Mouse (Mus musculus): ENCODE measurements around the gene Arntl. TPM values are rescaled to one million over a fixed set of nuclear protein-coding genes. Genes with fewer than 3 reads are reported as not detected.

The Arntl gene
- polyA plus RNA-seq, 1 experiment from 2014 or later: 8.9 TPM

DNA sequence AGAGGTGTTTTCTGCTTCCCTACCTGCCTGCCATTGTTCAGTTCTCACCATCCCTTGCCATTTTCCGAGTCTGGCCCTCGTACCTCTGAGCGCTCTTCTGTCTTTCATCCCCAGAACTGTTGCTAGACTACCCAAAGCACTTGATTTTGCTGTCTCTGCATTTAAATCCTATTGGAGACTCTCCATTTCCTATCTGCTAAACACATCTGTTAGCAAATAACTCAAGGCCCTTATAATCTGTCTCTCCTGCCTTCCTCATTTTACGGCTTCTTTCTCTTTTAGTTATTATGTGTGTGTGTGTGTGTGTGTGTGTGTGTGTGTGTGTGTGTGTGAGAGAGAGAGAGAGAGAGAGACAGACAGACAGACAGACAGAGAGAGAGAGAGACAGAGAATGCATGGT is 90.5 kb downstream of the Arntl start:
- Histone ChIP-seq H3K4me1 (peaks cover 9% of the 10 kb centered on the region; the same call in 1 of the 2 replicates), H3K27me3 (no peaks in the 10 kb centered on the region), H3K27ac (no peak overlapping the region), H3K4me2 (no peak overlapping the region), H3K36me3 (0 out of 2 replicates have a peak, but pooled peaks cover 8% of the 10 kb centered on the region), H3K9me3 (no peaks in the 10 kb centered on the region), H3K9ac (no peak overlapping the region), H3K4me3 (no peak overlapping the region)
- ATAC-seq (ENCODE audit: insufficient number of reproducible peaks, insufficient read depth, low FRiP score, low TSS enrichment, low read depth): no peak
- WGBS: 84% methylated on average over 4 of the region's 4 CpGs

DNA sequence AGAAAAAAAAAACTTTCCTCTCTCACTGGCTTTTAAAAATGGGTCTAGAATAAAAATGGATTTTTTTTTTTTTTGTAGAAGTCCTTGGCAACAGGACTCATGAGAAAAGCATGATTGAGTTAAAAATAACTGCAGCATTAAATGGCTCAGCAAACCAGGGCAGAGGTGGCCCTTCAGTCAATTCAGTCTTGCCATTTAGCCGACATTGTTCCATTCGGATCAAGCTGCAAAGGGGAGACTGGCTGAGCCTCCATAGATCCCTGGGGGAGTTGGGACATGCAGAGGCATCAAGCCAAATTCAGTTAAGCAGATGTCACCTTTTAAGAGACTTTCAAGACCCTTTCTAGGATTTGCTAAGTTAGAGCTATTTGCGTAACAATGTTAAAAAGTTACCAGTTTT is 102.9 kb downstream of the Arntl start:
- WGBS: 71% methylated on average over 3 of the region's 3 CpGs
- 0 out of 2 replicates have a peak, but pooled peaks cover 4% of the 10 kb centered on the region for H3K4me1 ChIP-seq
- H3K27me3 ChIP-seq: no peaks in the 10 kb centered on the region
- no peak overlapping the region for H3K4me2 ChIP-seq
- no peak overlapping the region for H3K9ac ChIP-seq
- H3K4me3 ChIP-seq: no peak overlapping the region
- no peak for ATAC-seq (ENCODE audit: insufficient number of reproducible peaks, insufficient read depth, low FRiP score, low TSS enrichment, low read depth)
- no peaks in the 10 kb centered on the region for H3K9me3 ChIP-seq
- H3K36me3 ChIP-seq: peaks cover 13% of the 10 kb centered on the region; the same call in 1 of the 2 replicates
- no peak overlapping the region for H3K27ac ChIP-seq

DNA sequence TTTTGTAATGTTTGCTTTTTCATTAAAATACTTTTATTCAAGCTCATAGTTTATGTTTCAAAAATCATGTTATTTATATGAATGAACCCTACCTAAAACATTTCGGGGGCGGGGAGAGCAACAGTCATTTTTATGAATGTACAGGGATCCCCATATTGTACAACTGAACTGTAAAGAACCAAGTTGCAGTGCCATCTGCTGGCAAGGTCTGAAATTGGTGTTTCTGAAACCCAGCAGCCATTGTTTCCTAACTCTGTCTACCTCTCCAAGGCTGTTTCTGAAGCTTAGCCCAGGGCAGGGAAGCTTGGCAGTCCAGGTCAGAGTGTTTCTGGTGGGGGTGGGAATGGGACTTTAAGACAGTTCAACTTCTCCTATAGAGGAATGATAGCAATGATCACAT is 104.5 kb downstream of the Arntl start:
- Histone ChIP-seq H3K9me3 (no peaks in the 10 kb centered on the region), H3K36me3 (peaks cover 23% of the 10 kb centered on the region), H3K4me3 (no peak overlapping the region), H3K9ac (no peak overlapping the region), H3K27ac (no peak overlapping the region), H3K4me2 (no peak overlapping the region), H3K4me1 (0 out of 2 replicates have a peak, but pooled peaks cover 4% of the 10 kb centered on the region), H3K27me3 (no peaks in the 10 kb centered on the region)
- ATAC-seq (ENCODE audit: insufficient number of reproducible peaks, insufficient read depth, low FRiP score, low TSS enrichment, low read depth): no peak
- WGBS: 18% methylated on average over 2 of the region's 2 CpGs

- no peak overlapping the region for H3K4me2 ChIP-seq
- H3K9me3 ChIP-seq: no peaks in the 10 kb centered on the region
- no peak overlapping the region for H3K4me3 ChIP-seq
- 67% methylated on average over 1 of the region's 1 CpGs for WGBS
- no peak overlapping the region for H3K9ac ChIP-seq
- H3K4me1 ChIP-seq: no peaks in the 10 kb centered on the region
- H3K27me3 ChIP-seq: no peaks in the 10 kb centered on the region
- H3K36me3 ChIP-seq: peaks cover 21% of the 10 kb centered on the region
- H3K27ac ChIP-seq: no peak overlapping the region
- ATAC-seq (ENCODE audit: insufficient number of reproducible peaks, insufficient read depth, low FRiP score, low TSS enrichment, low read depth): no peak
These were observed 112.9 kb downstream of the Arntl start for GRCm38 (mm10) chr7:113320128-113320527.

DNA sequence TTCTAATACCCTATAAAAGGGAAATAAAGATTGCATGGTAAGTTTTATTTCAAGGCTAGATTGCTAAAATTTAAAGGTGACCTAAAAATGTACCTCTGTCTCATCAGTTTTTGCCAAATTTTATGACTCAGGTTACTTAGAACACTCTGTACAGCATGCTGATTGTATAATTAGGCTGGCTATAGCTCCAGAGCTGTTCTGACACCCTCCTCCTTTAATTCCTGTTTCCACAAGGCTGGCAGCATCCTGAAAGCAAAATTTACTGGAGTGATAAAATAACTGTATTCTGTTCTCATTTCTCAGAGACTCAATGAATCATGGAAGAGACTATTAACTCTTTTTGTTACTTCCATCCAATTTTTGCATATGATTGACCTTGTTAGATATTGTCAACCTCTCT is 126.8 kb downstream of the Arntl start:
- no peaks in the 10 kb centered on the region for H3K27me3 ChIP-seq
- no peak overlapping the region for H3K27ac ChIP-seq
- no peak overlapping the region for H3K9ac ChIP-seq
- no peak overlapping the region for H3K4me2 ChIP-seq
- H3K9me3 ChIP-seq: no peaks in the 10 kb centered on the region
- ATAC-seq (ENCODE audit: insufficient number of reproducible peaks, insufficient read depth, low FRiP score, low TSS enrichment, low read depth): no peak
- 0 out of 2 replicates have a peak, but pooled peaks cover 3% of the 10 kb centered on the region for H3K4me1 ChIP-seq
- no peaks in the 10 kb centered on the region for H3K36me3 ChIP-seq
- H3K4me3 ChIP-seq: no peak overlapping the region

DNA sequence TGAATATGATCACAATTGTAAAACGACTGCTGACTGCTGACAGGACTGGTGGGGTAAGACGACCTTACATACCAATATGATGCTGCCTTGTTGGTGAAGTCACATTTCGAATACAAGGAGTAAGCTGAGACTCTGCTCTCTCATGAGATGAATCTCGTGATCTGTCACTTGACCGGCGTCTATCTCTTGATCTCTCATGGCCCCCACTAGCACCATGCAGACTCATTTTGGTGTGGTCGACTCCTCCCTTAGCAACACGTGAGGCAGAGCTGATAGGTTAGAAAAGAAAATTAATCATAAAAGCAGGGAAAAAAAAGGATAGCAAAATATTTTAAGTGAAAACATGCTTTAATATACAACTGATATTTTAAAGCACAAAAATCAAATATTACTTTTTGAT is 128.0 kb downstream of the Arntl start:
- Histone ChIP-seq H3K36me3 (no peaks in the 10 kb centered on the region), H3K9me3 (no peaks in the 10 kb centered on the region), H3K27ac (no peak overlapping the region), H3K9ac (no peak overlapping the region), H3K4me3 (no peak overlapping the region), H3K27me3 (no peaks in the 10 kb centered on the region), H3K4me1 (0 out of 2 replicates have a peak, but pooled peaks cover 3% of the 10 kb centered on the region), H3K4me2 (no peak overlapping the region)
- ATAC-seq (ENCODE audit: insufficient number of reproducible peaks, insufficient read depth, low FRiP score, low TSS enrichment, low read depth): no peak
- WGBS: 76% methylated on average over 8 of the region's 8 CpGs

DNA sequence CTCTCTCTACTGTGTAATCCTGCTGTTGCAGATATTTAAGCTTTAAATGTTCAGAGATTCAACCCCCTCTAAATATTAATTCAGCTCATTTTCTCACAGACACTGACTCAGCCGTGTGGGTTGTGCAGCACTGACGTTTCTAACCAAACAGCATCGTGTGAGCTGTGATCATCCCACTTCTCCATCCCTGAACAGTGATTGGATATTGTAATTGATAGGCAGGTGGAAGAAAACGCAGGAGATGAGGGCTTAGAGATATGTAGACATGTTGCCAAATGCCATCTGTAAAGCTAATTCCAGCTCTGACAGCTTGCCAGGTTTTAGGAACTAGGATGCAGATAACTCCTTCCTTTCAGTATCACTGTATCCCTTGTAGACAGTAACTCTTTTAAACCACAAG is 140.0 kb downstream of the Arntl start:
- H3K4me1 ChIP-seq: peaks cover 4% of the 10 kb centered on the region; the same call in 1 of the 2 replicates
- no peak overlapping the region for H3K4me2 ChIP-seq
- no peak overlapping the region for H3K4me3 ChIP-seq
- 37% methylated on average over 4 of the region's 4 CpGs for WGBS
- H3K36me3 ChIP-seq: no peaks in the 10 kb centered on the region
- no peak overlapping the region for H3K27ac ChIP-seq
- no peaks in the 10 kb centered on the region for H3K27me3 ChIP-seq
- H3K9ac ChIP-seq: no peak overlapping the region
- ATAC-seq (ENCODE audit: insufficient number of reproducible peaks, insufficient read depth, low FRiP score, low TSS enrichment, low read depth): no peak
- H3K9me3 ChIP-seq: no peaks in the 10 kb centered on the region

- Histone ChIP-seq H3K9me3 (no peaks in the 10 kb centered on the region), H3K27ac (no peak overlapping the region), H3K9ac (no peak overlapping the region), H3K4me2 (no peak overlapping the region), H3K4me3 (no peak overlapping the region), H3K27me3 (no peaks in the 10 kb centered on the region), H3K36me3 (no peaks in the 10 kb centered on the region), H3K4me1 (peaks cover 4% of the 10 kb centered on the region; the same call in 1 of the 2 replicates)
- 76% methylated on average over 2 of the region's 2 CpGs for WGBS
- no peak for ATAC-seq (ENCODE audit: insufficient number of reproducible peaks, insufficient read depth, low FRiP score, low TSS enrichment, low read depth)
These were observed 140.4 kb downstream of the Arntl start for GRCm38 (mm10) chr7:113347694-113348093.

GRCm38 (mm10) chr7:113349089-113349488 is 141.8 kb downstream of the Arntl start:
- Histone ChIP-seq H3K4me2 (no peak overlapping the region), H3K4me1 (peaks cover 4% of the 10 kb centered on the region; the same call in 1 of the 2 replicates), H3K9ac (no peak overlapping the region), H3K4me3 (no peak overlapping the region), H3K9me3 (no peaks in the 10 kb centered on the region), H3K27me3 (no peaks in the 10 kb centered on the region), H3K36me3 (no peaks in the 10 kb centered on the region), H3K27ac (no peak overlapping the region)
- 88% methylated on average over 1 of the region's 1 CpGs for WGBS
- ATAC-seq (ENCODE audit: insufficient number of reproducible peaks, insufficient read depth, low FRiP score, low TSS enrichment, low read depth): no peak

Other genes with a start within 250 kb of the Arntl start
- 30.0 and 35.3 TPM in 2 replicates for gene Btbd10, start 161.9 kb downstream of the Arntl start, polyA plus RNA-seq (2015; fragmentation: Nextera tagmentation; extraction: Ambion mirVana)
- not detected in 2 replicates for gene Pth, start 181.1 kb downstream of the Arntl start, polyA plus RNA-seq (2015; fragmentation: Nextera tagmentation; extraction: Ambion mirVana)